Mouse (Mus musculus) G1E (cell line): ENCODE measurements around the gene Ephb1.

Experiments used
- CTCF ChIP-seq: IDR thresholded peaks from 2 replicates; pipeline ENCODE4 v1.5.1; 2012; ENCODE audit warnings: low read depth, low read length, inconsistent platforms, mixed read lengths
- GATA1 ChIP-seq: IDR thresholded peaks from 2 replicates; pipeline ENCODE4 v1.6.1; 2012; ENCODE audit warnings: borderline replicate concordance, low read length, inconsistent platforms, mixed read lengths
- TAL1 ChIP-seq: conservative IDR thresholded peaks from 2 replicates; pipeline ENCODE4 v1.6.1; 2012; ENCODE audit warnings: low read depth, low read length, inconsistent platforms, mixed read lengths

DNA sequence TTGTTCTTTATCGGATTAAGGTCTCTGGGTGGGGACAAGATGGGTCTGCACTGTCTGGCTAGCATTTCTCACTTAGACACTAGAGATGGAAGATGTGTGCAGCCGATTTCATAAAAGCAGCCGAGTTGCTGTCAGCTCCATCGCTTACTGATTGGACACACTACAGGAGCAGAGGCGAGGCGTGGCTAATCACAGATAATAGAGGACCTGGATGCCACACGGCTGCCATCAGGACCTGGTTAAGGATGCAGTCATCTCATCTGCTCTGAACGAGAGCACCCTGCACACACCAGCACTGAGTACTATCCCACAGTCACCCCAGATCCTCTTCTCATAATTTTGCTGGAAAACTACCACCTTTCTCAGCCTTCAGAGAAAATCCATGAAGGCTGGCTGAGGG, 419.6 kb downstream of the Ephb1 start:
- TF ChIP-seq CTCF (no peak), TAL1 (no peak), GATA1 (no peak)
